9 mouse cellular contexts compared by ENCODE assay signal in genomic region chr13:45454641-45455040, GRCm38 (mm10). TPM values are rescaled to one million over a fixed set of nuclear protein-coding genes. Genes with fewer than 3 reads are reported as not detected.
A peak's percentile ranks its signal among the peaks of the same experiment; 100 is the strongest.
DNase-seq lines count a peak whose midpoint lies in the region; ATAC-seq and TF ChIP-seq lines count a peak whose summit lies in the region.
"Had no signal": no experiment of that assay in that cellular context is flagged by ENCODE, and none has a peak within 500 bp of the region (broad histone marks: within the 10 kb centered on the region; RNA-seq: fewer than 3 reads in every experiment).

No protein-coding gene starts in this region.

- ATAC-seq in liver, embryonic 11.5 days (replicated peaks; ENCODE audit: low FRiP score) = 0 out of 2 replicates have a peak, but pooled peaks have one; percentile 20

- H3K4me1 ChIP-seq in liver, embryonic 11.5 days (replicated peaks; ENCODE audit: control insufficient read depth, insufficient read depth, low read length) = peaks cover 30% of the 10 kb centered on the region

- no peaks in the 10 kb centered on the region for H3K9me3 ChIP-seq in liver, embryonic 11.5 days (ENCODE audit: control insufficient read depth, low read length)

- 21% methylated on average over 4 of the region's 4 CpGs for WGBS in liver, embryonic 11.5 days

- no peaks in the 10 kb centered on the region for H3K36me3 ChIP-seq in liver, embryonic 11.5 days (ENCODE audit: control insufficient read depth, insufficient read depth, low read length)

- intact Hi-C loops in heart, postnatal 14 days (cut with DNase I) = loop anchor here (5.0 kb wide), 1 partner anchor 177 kb away; no protein-coding TSS in a partner anchor
- intact Hi-C loops in left cerebral cortex, adult 2 months (cut with DNase I) = no loop called here

- peak; percentile 26 for DNase-seq in adrenal gland, postnatal 10 days
- DNase-seq in adrenal gland, adult 18-20 months (ENCODE audit: low spot score in 2 of 2) = no peak
- peak; percentile 60 for DNase-seq in MN1 (ENCODE audit: low spot score)
- peak; percentile 25 to 31 for DNase-seq in heart, postnatal 14 days
- no peak for DNase-seq in liver, embryonic 11.5 days (ENCODE audit: low spot score)
- no peak for DNase-seq in left cerebral cortex, adult 2 months (ENCODE audit: extremely low spot score in 1 of 2, low spot score in 2 of 2)
- DNase-seq in layer of hippocampus, adult 8-10 months (ENCODE audit: low spot score in 2 of 2) = no peak
- no peak for DNase-seq in T-cell, adult 2 months (ENCODE audit: low spot score)
- DNase-seq: thymus, postnatal 14 days had no signal

- H3K4me2 ChIP-seq in liver, embryonic 11.5 days = peak overlapping the region; percentile 63

- no peak overlapping the region for H3K4me3 ChIP-seq in liver, embryonic 11.5 days (ENCODE audit: low read depth, low read length)
- no peak overlapping the region for H3K4me3 ChIP-seq in left cerebral cortex, adult 2 months

- H3K27me3 ChIP-seq in liver, embryonic 11.5 days (replicated peaks; ENCODE audit: control insufficient read depth, insufficient read depth, low read length) = no peaks in the 10 kb centered on the region

- no peak for TF ChIP-seq CTCF in left cerebral cortex, adult 2 months (IDR thresholded peaks at IDR 0.05)

- no peak overlapping the region for H3K9ac ChIP-seq in liver, embryonic 11.5 days (ENCODE audit: low read depth, low read length)

- H3K27ac ChIP-seq in liver, embryonic 11.5 days (ENCODE audit: low read depth, low read length) = peak overlapping the region; percentile 78
- no peak overlapping the region for H3K27ac ChIP-seq in left cerebral cortex, adult 2 months

RNA-seq across cellular contexts. Expression of gene Gmpr, which starts 52.6 kb away (rescaled TPM):
- total RNA-seq in adrenal gland, postnatal 10 days (2021) = 100 to 1,000 TPM; 118 to 230 TPM
- total RNA-seq in adrenal gland, adult 18-20 months (2021) = 10 to 100 TPM; 40.3 to 84.5 TPM
- 100 to 1,000 TPM; 166 to 175 TPM for total RNA-seq in heart, postnatal 14 days (2021)
- 200 and 221 TPM in 2 replicates for polyA plus RNA-seq in liver, embryonic 11.5 days (2014; fragmentation: Nextera tagmentation; extraction: Ambion mirVana)
- total RNA-seq in left cerebral cortex, adult 2 months (2021) = 10 to 100 TPM; 46.0 to 50.6 TPM
- 10 to 100 TPM; 65.2 to 76.9 (median 67.4) TPM for total RNA-seq in layer of hippocampus, adult 8-10 months (2022)

Comparison
In these comparisons a context has a peak if more than half of its experiments do, and no peak if none do; other contexts are left out.
1. DNase-seq: peak in adrenal gland, postnatal 10 days (single experiment), MN1 (single experiment) and heart, postnatal 14 days (2 of 2); none in adrenal gland, adult 18-20 months (0 of 2), liver, embryonic 11.5 days (single experiment), left cerebral cortex, adult 2 months (0 of 2), layer of hippocampus, adult 8-10 months (0 of 2) and T-cell, adult 2 months (single experiment).